Mouse (Mus musculus): Measurements from ENCODE around the gene Spata46. TPM values are rescaled to one million over a fixed set of nuclear protein-coding genes. Genes with fewer than 3 reads are reported as not detected.

Spata46 gene
- polyA plus RNA-seq, 1 experiment = not detected

GRCm38 (mm10) chr1:170331926-170332325 is 23.3 kb downstream of the Spata46 start:
- no peak overlapping the region for H3K27ac ChIP-seq (ENCODE audit: insufficient read depth, low read length)
- H3K4me3 ChIP-seq (ENCODE audit: insufficient read depth, low read length) = no peak overlapping the region
- TF ChIP-seq POLR2A (IDR thresholded peaks at IDR 0.05; ENCODE audit: extremely low read depth, insufficient read depth, low read length) (no peak), CTCF (IDR thresholded peaks at IDR 0.05; ENCODE audit: extremely low read depth, insufficient read depth, low read length) (no peak)
- H3K4me1 ChIP-seq (ENCODE audit: control insufficient read depth, insufficient read depth, low read length) = peaks cover 6% of the 10 kb centered on the region; the same call in 1 of the 2 replicates

- no peak for TF ChIP-seq POLR2A (IDR thresholded peaks at IDR 0.05; ENCODE audit: extremely low read depth, insufficient read depth, low read length)
- TF ChIP-seq CTCF (IDR thresholded peaks at IDR 0.05; ENCODE audit: extremely low read depth, insufficient read depth, low read length) = peak; percentile 28; the same call in 1 of the 2 replicates
- peaks cover 6% of the 10 kb centered on the region; the same call in 1 of the 2 replicates for H3K4me1 ChIP-seq (ENCODE audit: control insufficient read depth, insufficient read depth, low read length)
- no peak overlapping the region for H3K27ac ChIP-seq (ENCODE audit: insufficient read depth, low read length)
- H3K4me3 ChIP-seq (ENCODE audit: insufficient read depth, low read length) = no peak overlapping the region
These were observed 24.2 kb downstream of the Spata46 start for GRCm38 (mm10) chr1:170332775-170333174.

GRCm38 (mm10) chr1:170339943-170340342 is 31.3 kb downstream of the Spata46 start:
- H3K4me1 ChIP-seq (ENCODE audit: control insufficient read depth, insufficient read depth, low read length) = peaks cover 3% of the 10 kb centered on the region; the same call in 1 of the 2 replicates
- no peak overlapping the region for H3K27ac ChIP-seq (ENCODE audit: insufficient read depth, low read length)
- H3K4me3 ChIP-seq (ENCODE audit: insufficient read depth, low read length) = no peak overlapping the region
- no peak for TF ChIP-seq CTCF (IDR thresholded peaks at IDR 0.05; ENCODE audit: extremely low read depth, insufficient read depth, low read length)
- no peak for TF ChIP-seq POLR2A (IDR thresholded peaks at IDR 0.05; ENCODE audit: extremely low read depth, insufficient read depth, low read length)

GRCm38 (mm10) chr1:170343081-170343480 is 34.5 kb downstream of the Spata46 start:
- Histone ChIP-seq H3K4me1 (ENCODE audit: control insufficient read depth, insufficient read depth, low read length) (peaks cover 2% of the 10 kb centered on the region; the same call in 1 of the 2 replicates), H3K4me3 (ENCODE audit: insufficient read depth, low read length) (no peak overlapping the region), H3K27ac (ENCODE audit: insufficient read depth, low read length) (no peak overlapping the region)
- TF ChIP-seq CTCF (IDR thresholded peaks at IDR 0.05; ENCODE audit: extremely low read depth, insufficient read depth, low read length) (no peak), POLR2A (IDR thresholded peaks at IDR 0.05; ENCODE audit: extremely low read depth, insufficient read depth, low read length) (no peak)

GRCm38 (mm10) chr1:170343906-170344305 is 35.3 kb downstream of the Spata46 start:
- H3K4me1 ChIP-seq (ENCODE audit: control insufficient read depth, insufficient read depth, low read length) = peaks cover 2% of the 10 kb centered on the region; the same call in 1 of the 2 replicates
- no peak overlapping the region for H3K4me3 ChIP-seq (ENCODE audit: insufficient read depth, low read length)
- H3K27ac ChIP-seq (ENCODE audit: insufficient read depth, low read length) = no peak overlapping the region
- TF ChIP-seq CTCF (IDR thresholded peaks at IDR 0.05; ENCODE audit: extremely low read depth, insufficient read depth, low read length) (no peak), POLR2A (IDR thresholded peaks at IDR 0.05; ENCODE audit: extremely low read depth, insufficient read depth, low read length) (no peak)

GRCm38 (mm10) chr1:170346266-170346665 is 37.7 kb downstream of the Spata46 start:
- H3K4me3 ChIP-seq (ENCODE audit: insufficient read depth, low read length) = no peak overlapping the region
- H3K27ac ChIP-seq (ENCODE audit: insufficient read depth, low read length) = 0 out of 2 replicates have a peak overlapping the region, but pooled peaks have one; percentile 44
- peaks cover 3% of the 10 kb centered on the region for H3K4me1 ChIP-seq (ENCODE audit: control insufficient read depth, insufficient read depth, low read length)
- TF ChIP-seq POLR2A (IDR thresholded peaks at IDR 0.05; ENCODE audit: extremely low read depth, insufficient read depth, low read length) (no peak), CTCF (IDR thresholded peaks at IDR 0.05; ENCODE audit: extremely low read depth, insufficient read depth, low read length) (no peak)

GRCm38 (mm10) chr1:170351080-170351479 is 42.5 kb downstream of the Spata46 start:
- TF ChIP-seq POLR2A (IDR thresholded peaks at IDR 0.05; ENCODE audit: extremely low read depth, insufficient read depth, low read length) = no peak
- TF ChIP-seq CTCF (IDR thresholded peaks at IDR 0.05; ENCODE audit: extremely low read depth, insufficient read depth, low read length) = no peak
- H3K4me3 ChIP-seq (ENCODE audit: insufficient read depth, low read length) = no peak overlapping the region

GRCm38 (mm10) chr1:170353335-170353734 is 44.7 kb downstream of the Spata46 start:
- peaks cover 5% of the 10 kb centered on the region for H3K4me1 ChIP-seq (ENCODE audit: control insufficient read depth, insufficient read depth, low read length)
- H3K27ac ChIP-seq (ENCODE audit: insufficient read depth, low read length) = no peak overlapping the region
- TF ChIP-seq POLR2A (IDR thresholded peaks at IDR 0.05; ENCODE audit: extremely low read depth, insufficient read depth, low read length) = no peak
- TF ChIP-seq CTCF (IDR thresholded peaks at IDR 0.05; ENCODE audit: extremely low read depth, insufficient read depth, low read length) = no peak
- H3K4me3 ChIP-seq (ENCODE audit: insufficient read depth, low read length) = no peak overlapping the region

More at GRCm38 (mm10) chr1:170351080-170351479, 42.5 kb downstream of the Spata46 start:
- H3K27ac ChIP-seq (ENCODE audit: insufficient read depth, low read length) = no peak overlapping the region
- peaks cover 1% of the 10 kb centered on the region for H3K4me1 ChIP-seq (ENCODE audit: control insufficient read depth, insufficient read depth, low read length)

- Histone ChIP-seq H3K4me1 (ENCODE audit: control insufficient read depth, insufficient read depth, low read length) (peaks cover 4% of the 10 kb centered on the region; the same call in 1 of the 2 replicates), H3K4me3 (ENCODE audit: insufficient read depth, low read length) (no peak overlapping the region), H3K27ac (ENCODE audit: insufficient read depth, low read length) (no peak overlapping the region)
- no peak for TF ChIP-seq CTCF (IDR thresholded peaks at IDR 0.05; ENCODE audit: extremely low read depth, insufficient read depth, low read length)
- TF ChIP-seq POLR2A (IDR thresholded peaks at IDR 0.05; ENCODE audit: extremely low read depth, insufficient read depth, low read length) = no peak
These were observed 51.7 kb downstream of the Spata46 start for GRCm38 (mm10) chr1:170360183-170360915.

Other genes starting within 250 kb of the Spata46 start
- 3.2 and 4.0 TPM in 2 replicates for gene Ddr2, start 198.0 kb upstream of the Spata46 start, polyA plus RNA-seq (2012; rRNA removed)
- gene Uap1, start 133.8 kb upstream of the Spata46 start, polyA plus RNA-seq (2012; rRNA removed) = 51.8 and 54.1 TPM in 2 replicates
- 77.4 and 83.4 TPM in 2 replicates for gene Uhmk1, start 93.4 kb upstream of the Spata46 start, polyA plus RNA-seq (2012; rRNA removed)
- gene Sh2d1b2, start 76.1 kb upstream of the Spata46 start, polyA plus RNA-seq (2012; rRNA removed) = not detected in 2 replicates
- gene Sh2d1b1, start 31.5 kb upstream of the Spata46 start, polyA plus RNA-seq (2012; rRNA removed) = not detected in 2 replicates
- 6.3 and 6.5 TPM in 2 replicates for gene Gm7694, start 2.5 kb upstream of the Spata46 start, polyA plus RNA-seq (2012; rRNA removed)

Measured in cortical plate, adult 2 months (tissue).